In the genomic region with DNA sequence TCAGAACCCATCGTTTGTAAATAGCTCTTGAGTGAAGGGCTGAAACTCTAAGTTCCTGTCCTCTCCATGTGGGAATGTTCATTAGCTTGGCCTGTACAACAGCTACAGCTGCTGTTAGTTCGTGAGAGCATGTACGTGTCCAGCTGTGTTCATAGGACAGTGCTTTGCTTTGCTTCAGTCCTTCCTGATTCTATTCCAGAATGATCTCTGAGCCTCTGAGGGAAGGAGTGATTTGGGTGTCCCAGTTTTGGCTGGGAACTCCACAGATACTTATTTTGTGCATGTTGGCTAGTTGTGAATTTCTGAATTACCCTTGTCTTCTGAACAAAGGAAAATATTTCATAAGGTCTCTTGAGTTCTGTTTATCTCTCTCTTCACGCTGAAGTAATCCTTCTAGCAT, we compare ENCODE assay signal across 26 mouse cellular contexts.
DNase-seq lines count a peak whose midpoint lies in the region; ATAC-seq and TF ChIP-seq lines count a peak whose summit lies in the region.
"Had no signal": no experiment of that assay in that cellular context is flagged by ENCODE, and none has a peak within 500 bp of the region (broad histone marks: within the 10 kb centered on the region; RNA-seq: fewer than 3 reads in every experiment).

No protein-coding gene starts in this region.

- DNase-seq in gastrocnemius, postnatal 25 days, result peak; percentile 24
- DNase-seq in gastrocnemius, postnatal 36 days, result no peak
- peak; percentile 53 for DNase-seq in heart, adult 8-10 months (ENCODE audit: low spot score)
- no peak for DNase-seq in heart, postnatal 25 days (ENCODE audit: low spot score)
- DNase-seq in kidney, postnatal 0 days (ENCODE audit: low spot score), result peak; percentile 44
- no peak for DNase-seq in kidney, postnatal 10 days
- DNase-seq in skeletal muscle tissue, adult 2 months (ENCODE audit: low read depth, low spot score), result peak; percentile 68
- DNase-seq in kidney, postnatal 4 days, result no peak
- DNase-seq: adrenal gland, adult 2 months; adrenal gland, postnatal 14 days; cerebellum, adult 11 months; cerebellum, adult 2 months; cerebellum, adult 9-11 months; cerebellum, postnatal 25 days; forebrain, postnatal 0 days; kidney, adult 18-20 months had no signal

- H3K9ac ChIP-seq in kidney, postnatal 0 days (ENCODE audit: low read depth, low read length), result no peak overlapping the region
- H3K9ac ChIP-seq: embryonic facial prominence, embryonic 12.5 days; embryonic facial prominence, embryonic 15.5 days; forebrain, postnatal 0 days; heart, embryonic 15.5 days; hindbrain, embryonic 14.5 days had no signal

- no peak overlapping the region for H3K4me2 ChIP-seq in kidney, postnatal 0 days (ENCODE audit: low read length)
- H3K4me2 ChIP-seq: embryonic facial prominence, embryonic 12.5 days; embryonic facial prominence, embryonic 15.5 days; heart, embryonic 15.5 days; hindbrain, embryonic 14.5 days had no signal

- no peaks in the 10 kb centered on the region for H3K9me3 ChIP-seq in kidney, postnatal 0 days (replicated peaks; ENCODE audit: low read length)
- H3K9me3 ChIP-seq: embryonic facial prominence, embryonic 12.5 days; embryonic facial prominence, embryonic 15.5 days; heart, embryonic 15.5 days had no signal

- H3K4me3 ChIP-seq in kidney, postnatal 0 days (replicated peaks; ENCODE audit: low read depth, low read length), result no peak overlapping the region
- H3K4me3 ChIP-seq: embryonic facial prominence, embryonic 12.5 days; embryonic facial prominence, embryonic 15.5 days; heart, adult 2 months; heart, embryonic 15.5 days had no signal

- intact Hi-C loops in gastrocnemius, postnatal 36 days (cut with DNase I), result no loop called here
- intact Hi-C loops in heart, postnatal 25 days (cut with DNase I), result loop anchor here (10.0 kb wide), 1 partner anchor 387 kb away; no protein-coding TSS in a partner anchor

- TF ChIP-seq CTCF in kidney, postnatal 0 days (IDR thresholded peaks at IDR 0.05; ENCODE audit: low read depth), result no peak

- 63% methylated on average over 4 of the region's 4 CpGs for WGBS in kidney, postnatal 0 days

- H3K36me3 ChIP-seq in kidney, postnatal 0 days (ENCODE audit: insufficient read depth, low read length), result no peaks in the 10 kb centered on the region
- H3K36me3 ChIP-seq: embryonic facial prominence, embryonic 12.5 days; embryonic facial prominence, embryonic 15.5 days; heart, embryonic 15.5 days had no signal

- H3K27ac ChIP-seq in kidney, postnatal 0 days, result no peak overlapping the region
- H3K27ac ChIP-seq: embryonic facial prominence, embryonic 12.5 days; embryonic facial prominence, embryonic 15.5 days; heart, adult 2 months; heart, embryonic 15.5 days; hindbrain, embryonic 14.5 days; hindbrain, postnatal 0 days had no signal

- ATAC-seq in kidney, postnatal 0 days (replicated peaks; ENCODE audit: low FRiP score, low read depth), result 0 out of 2 replicates have a peak, but pooled peaks have one; percentile 33
- ATAC-seq: CD4-positive, CD25-positive, alpha-beta regulatory T cell, adult 4 months; forebrain, embryonic 14.5 days; forebrain, postnatal 0 days; hindbrain, postnatal 0 days; inflammation-experienced regulatory T-cells, adult 6 months; intestine, embryonic 16.5 days had no signal

- no peaks in the 10 kb centered on the region for H3K27me3 ChIP-seq in kidney, postnatal 0 days (ENCODE audit: insufficient read depth, low read length)
- H3K27me3 ChIP-seq: embryonic facial prominence, embryonic 12.5 days; embryonic facial prominence, embryonic 15.5 days; heart, embryonic 15.5 days had no signal

- H3K4me1 ChIP-seq in kidney, postnatal 0 days (replicated peaks; ENCODE audit: insufficient read depth, low read length), result no peaks in the 10 kb centered on the region
- H3K4me1 ChIP-seq: embryonic facial prominence, embryonic 12.5 days; embryonic facial prominence, embryonic 15.5 days; heart, embryonic 15.5 days had no signal

Comparison
In these comparisons a context has a peak if more than half of its experiments do, and no peak if none do; other contexts are left out.
1. DNase-seq: peak in gastrocnemius, postnatal 25 days (single experiment), heart, adult 8-10 months (single experiment), kidney, postnatal 0 days (single experiment) and skeletal muscle tissue, adult 2 months (single experiment); none in gastrocnemius, postnatal 36 days (0 of 2), heart, postnatal 25 days (single experiment), kidney, postnatal 10 days (single experiment) and kidney, postnatal 4 days (0 of 2).